Mouse (Mus musculus) stomach, embryonic 15.5 days (tissue): ENCODE data around the gene Sec14l3. TPM values are rescaled to one million over a fixed set of nuclear protein-coding genes. Genes with fewer than 3 reads are reported as not detected.
"Not testable (repeated sequence)": the region's sequence is repeated elsewhere in the genome, so short reads cannot be mapped to it uniquely, and the experiment has no call there.

Source experiments
- ATAC-seq: fragments of 200-750 bp; cut with Nextera tagmentation; 2 replicates; pipeline ENCODE4 v1.8.0; 2017; ENCODE audit warnings: low read depth, moderate number of reproducible peaks, moderate TSS enrichment; ENCODE audit not compliant: insufficient read depth, low FRiP score
- H3K27ac ChIP-seq: fragments of 300-500 bp; sonication (generic); 2 replicates; pipeline ENCODE4 v1.5.1; 2015; ENCODE audit warnings: mild to moderate bottlenecking, inconsistent platforms
- H3K27me3 ChIP-seq: fragments of 300-500 bp; sonication (generic); replicated peaks from 2 replicates; pipeline ENCODE4 v1.6.1; 2015; ENCODE audit warnings: inconsistent platforms
- H3K36me3 ChIP-seq: fragments of 300-500 bp; sonication (generic); 2 replicates; pipeline ENCODE4 v1.6.1; 2015; ENCODE audit warnings: inconsistent platforms
- H3K4me1 ChIP-seq: fragments of 300-500 bp; sonication (generic); 2 replicates; pipeline ENCODE4 v1.6.1; 2015; ENCODE audit warnings: inconsistent platforms
- H3K4me2 ChIP-seq: fragments of 300-500 bp; sonication (generic); 2 replicates; pipeline ENCODE4 v1.6.1; 2015; ENCODE audit warnings: mild to moderate bottlenecking, inconsistent platforms
- H3K4me3 ChIP-seq: fragments of 300-500 bp; sonication (generic); replicated peaks from 2 replicates; pipeline ENCODE4 v1.5.1; 2015; ENCODE audit warnings: inconsistent platforms
- H3K9ac ChIP-seq: fragments of 300-500 bp; sonication (generic); 2 replicates; pipeline ENCODE4 v1.6.1; 2015; ENCODE audit warnings: inconsistent platforms
- H3K9me3 ChIP-seq: fragments of 300-500 bp; sonication (generic); 2 replicates; pipeline ENCODE4 v1.6.1; 2016; ENCODE audit warnings: inconsistent platforms
- WGBS: fragments of 180-500 bp; shearing (Covaris S2); methylation state at CpG from one replicate; pipeline ENCODE4 v1.1.7; 2015; 5-methylcytosine and 5-hydroxymethylcytosine counted together
- polyA plus RNA-seq: library from polyadenylated mRNA; unstranded; fragments of >200 nt; fragmentation: Nextera tagmentation; extraction: Ambion mirVana; gene quantifications from 2 replicates; pipeline ENCODE4 v1.2.1, GENCODE M21; 2015

The Sec14l3 gene
- polyA plus RNA-seq, 1 experiment from 2014 or later = 0.18 TPM

DNA sequence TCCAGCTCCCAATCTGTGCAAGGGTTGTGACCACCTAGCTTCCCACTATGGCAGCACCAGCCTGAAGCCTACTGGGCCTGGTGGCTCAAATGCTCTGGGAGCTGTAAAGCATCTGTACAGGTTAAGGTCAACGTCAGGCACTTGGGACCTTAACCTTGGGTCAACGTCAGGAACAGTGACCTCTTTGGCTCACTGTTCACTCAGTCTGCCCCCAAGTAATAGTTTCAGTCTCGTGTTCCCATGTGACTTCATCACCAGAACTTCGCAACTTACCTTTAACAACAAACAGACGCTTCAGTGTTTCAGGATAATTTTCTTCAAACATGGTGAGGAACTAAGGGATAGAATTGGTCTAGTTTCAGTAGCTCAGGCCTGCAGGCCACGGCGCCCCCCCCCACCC is 44.0 kb downstream of the Sec14l3 start:
- Histone ChIP-seq H3K4me2 (no peak overlapping the region), H3K4me1 (no peaks in the 10 kb centered on the region), H3K36me3 (no peaks in the 10 kb centered on the region), H3K27ac (no peak overlapping the region), H3K27me3 (no peaks in the 10 kb centered on the region), H3K9ac (no peak overlapping the region), H3K4me3 (no peak overlapping the region), H3K9me3 (no peaks in the 10 kb centered on the region)
- ATAC-seq = no peak
- WGBS = 81% methylated on average over 7 of the region's 7 CpGs

DNA sequence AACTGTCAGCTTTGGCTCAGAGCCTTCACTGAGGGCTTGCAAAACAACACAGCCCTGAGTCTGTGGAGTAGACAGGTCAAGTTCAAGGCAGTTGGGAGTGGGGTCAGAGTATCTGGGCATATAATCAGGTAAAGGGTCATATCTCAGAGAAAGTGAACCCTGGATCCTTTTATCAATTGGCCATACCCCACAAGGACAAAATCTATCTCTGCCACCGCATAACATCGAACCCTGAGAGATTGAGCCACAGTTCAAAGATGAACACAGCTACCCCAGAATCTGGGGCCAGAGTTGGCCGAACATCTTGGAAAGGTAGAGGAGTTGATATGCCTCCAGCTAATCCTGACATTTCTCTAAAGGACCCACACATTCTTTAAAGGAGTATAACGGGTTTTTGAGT is 47.4 kb downstream of the Sec14l3 start:
- Histone ChIP-seq H3K9me3 (no peaks in the 10 kb centered on the region), H3K4me2 (no peak overlapping the region), H3K4me3 (no peak overlapping the region), H3K27ac (no peak overlapping the region), H3K36me3 (no peaks in the 10 kb centered on the region), H3K27me3 (no peaks in the 10 kb centered on the region), H3K9ac (no peak overlapping the region), H3K4me1 (no peaks in the 10 kb centered on the region)
- ATAC-seq = no peak
- 80% methylated on average over 4 of the region's 4 CpGs for WGBS

DNA sequence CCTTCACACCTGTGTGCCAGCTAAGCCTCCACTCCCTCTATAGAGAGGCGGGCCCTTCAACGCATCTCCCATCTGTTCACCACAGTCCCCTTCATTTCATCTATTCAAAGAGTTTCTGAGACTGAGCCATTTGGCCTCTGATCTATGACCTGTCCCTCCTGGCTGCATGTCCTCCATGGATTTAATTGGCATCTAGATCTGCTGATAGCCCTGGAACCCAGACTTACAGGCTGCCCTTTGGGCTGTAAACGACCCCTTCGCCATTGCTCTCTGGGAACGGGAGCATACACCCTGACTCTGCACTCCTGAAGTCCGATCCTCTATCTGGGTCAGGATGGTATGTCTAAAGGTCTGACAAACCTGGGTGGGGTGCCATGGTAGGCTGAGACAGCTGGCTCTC is 48.2 kb downstream of the Sec14l3 start:
- H3K9ac ChIP-seq = no peak overlapping the region
- 77% methylated on average over 6 of the region's 6 CpGs for WGBS
- 0 out of 2 replicates have a peak, but pooled peaks cover 3% of the 10 kb centered on the region for H3K27me3 ChIP-seq
- no peaks in the 10 kb centered on the region for H3K9me3 ChIP-seq
- ATAC-seq = no peak
- H3K4me3 ChIP-seq = no peak overlapping the region
- peaks cover 3% of the 10 kb centered on the region for H3K4me1 ChIP-seq
- H3K4me2 ChIP-seq = no peak overlapping the region
- H3K36me3 ChIP-seq = no peaks in the 10 kb centered on the region
- H3K27ac ChIP-seq = no peak overlapping the region

DNA sequence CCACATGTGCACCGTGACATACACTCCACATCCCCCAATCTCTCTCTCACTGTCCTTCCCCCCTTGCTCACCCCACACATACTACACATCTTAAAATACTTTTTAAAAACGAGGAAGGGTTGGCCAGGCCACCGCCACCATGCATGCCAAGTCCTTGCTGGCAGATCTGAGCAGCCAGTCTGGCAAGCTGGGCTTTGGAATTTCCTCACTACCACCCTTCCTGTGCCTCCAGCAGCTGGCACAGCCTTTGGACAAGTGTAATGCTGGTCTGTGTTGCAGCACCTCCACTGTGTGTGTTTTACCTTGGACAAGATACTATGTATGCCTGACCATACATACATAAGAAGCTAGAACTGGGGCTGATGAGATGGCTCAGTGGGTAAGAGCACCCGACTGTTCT is 48.9 kb downstream of the Sec14l3 start:
- no peak for ATAC-seq
- H3K9ac ChIP-seq = no peak overlapping the region
- peaks cover 9% of the 10 kb centered on the region for H3K4me1 ChIP-seq
- H3K9me3 ChIP-seq = no peaks in the 10 kb centered on the region
- WGBS = 79% methylated on average over 4 of the region's 4 CpGs
- H3K27me3 ChIP-seq = peaks cover 9% of the 10 kb centered on the region; the same call in 1 of the 2 replicates
- no peaks in the 10 kb centered on the region for H3K36me3 ChIP-seq
- no peak overlapping the region for H3K4me2 ChIP-seq
- no peak overlapping the region for H3K4me3 ChIP-seq
- H3K27ac ChIP-seq = no peak overlapping the region

DNA sequence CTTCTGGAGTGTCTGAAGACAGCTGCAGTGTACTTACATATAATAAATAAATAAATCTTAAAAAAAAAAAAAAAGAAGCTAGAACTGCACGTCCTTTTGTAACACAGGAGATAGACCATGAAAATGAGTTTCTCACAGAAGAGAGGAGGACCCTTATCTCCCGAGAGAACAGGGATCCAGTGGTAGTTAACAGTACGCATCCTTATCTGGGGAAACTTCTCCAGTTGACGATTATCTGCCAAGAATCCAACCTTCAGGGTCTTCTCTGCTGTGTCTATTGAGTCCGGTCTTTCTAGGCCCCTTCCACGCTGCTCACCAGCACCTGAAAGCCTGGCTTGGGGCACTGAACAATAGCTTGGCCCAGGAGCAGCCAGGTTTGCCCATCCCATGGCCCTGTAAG is 49.3 kb downstream of the Sec14l3 start:
- no peaks in the 10 kb centered on the region for H3K9me3 ChIP-seq
- H3K36me3 ChIP-seq = no peaks in the 10 kb centered on the region
- H3K4me2 ChIP-seq = no peak overlapping the region
- H3K4me1 ChIP-seq = peaks cover 13% of the 10 kb centered on the region
- H3K9ac ChIP-seq = no peak overlapping the region
- ATAC-seq = no peak
- no peak overlapping the region for H3K27ac ChIP-seq
- peaks cover 9% of the 10 kb centered on the region; the same call in 1 of the 2 replicates for H3K27me3 ChIP-seq
- H3K4me3 ChIP-seq = no peak overlapping the region
- WGBS = 75% methylated on average over 6 of the region's 6 CpGs

DNA sequence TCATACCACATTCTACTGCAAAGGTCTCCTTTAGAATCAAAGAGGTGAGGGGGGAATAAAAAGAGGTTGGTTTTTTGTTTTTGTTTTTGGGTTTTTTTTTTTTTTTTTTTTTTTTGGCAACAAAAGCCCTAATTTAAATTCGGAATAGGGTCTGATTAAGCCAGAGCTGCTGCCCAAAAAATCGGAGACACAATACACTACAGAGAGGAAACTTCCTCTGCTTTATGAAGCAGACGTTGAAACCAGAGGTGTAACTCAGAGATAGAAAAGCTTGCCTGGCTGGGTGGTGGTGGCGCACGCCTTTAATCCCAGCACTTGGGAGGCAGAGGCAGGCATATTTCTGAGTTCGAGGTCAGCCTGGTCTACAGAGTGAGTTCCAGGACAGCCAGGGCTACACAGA is 49.9 kb downstream of the Sec14l3 start:
- H3K27me3 ChIP-seq, ATAC-seq, H3K4me2 ChIP-seq, H3K36me3 ChIP-seq, H3K27ac ChIP-seq, H3K9ac ChIP-seq, H3K4me3 ChIP-seq, H3K9me3 ChIP-seq: not testable (repeated sequence)
- 72% methylated on average over 6 of the region's 6 CpGs for WGBS
- H3K4me1 ChIP-seq = peaks cover 14% of the 10 kb centered on the region

DNA sequence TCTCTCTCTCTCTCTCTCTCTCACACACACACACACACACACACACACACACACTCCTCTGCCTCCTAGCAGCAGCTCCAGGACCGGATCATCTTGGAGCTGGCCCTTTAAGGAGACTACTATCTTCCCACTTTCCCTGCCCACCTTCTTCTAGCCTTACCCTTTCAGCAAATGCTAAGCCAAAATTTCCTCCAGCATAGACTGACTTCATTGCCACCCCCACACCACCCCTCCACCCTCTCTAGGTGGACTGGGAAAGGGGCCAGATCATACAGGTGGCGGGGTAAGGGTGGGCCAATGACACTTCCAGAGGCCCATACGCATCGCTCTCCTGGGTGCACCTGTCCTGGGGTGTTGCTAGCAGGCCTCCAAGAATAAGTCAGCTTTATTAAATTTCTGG is 50.8 kb downstream of the Sec14l3 start:
- H3K4me2 ChIP-seq = no peak overlapping the region
- no peak overlapping the region for H3K4me3 ChIP-seq
- WGBS = 87% methylated on average over 4 of the region's 4 CpGs
- no peak overlapping the region for H3K27ac ChIP-seq
- peaks cover 14% of the 10 kb centered on the region for H3K27me3 ChIP-seq
- no peaks in the 10 kb centered on the region for H3K36me3 ChIP-seq
- no peak overlapping the region for H3K9ac ChIP-seq
- ATAC-seq = no peak
- H3K4me1 ChIP-seq = peaks cover 14% of the 10 kb centered on the region
- H3K9me3 ChIP-seq = no peaks in the 10 kb centered on the region

DNA sequence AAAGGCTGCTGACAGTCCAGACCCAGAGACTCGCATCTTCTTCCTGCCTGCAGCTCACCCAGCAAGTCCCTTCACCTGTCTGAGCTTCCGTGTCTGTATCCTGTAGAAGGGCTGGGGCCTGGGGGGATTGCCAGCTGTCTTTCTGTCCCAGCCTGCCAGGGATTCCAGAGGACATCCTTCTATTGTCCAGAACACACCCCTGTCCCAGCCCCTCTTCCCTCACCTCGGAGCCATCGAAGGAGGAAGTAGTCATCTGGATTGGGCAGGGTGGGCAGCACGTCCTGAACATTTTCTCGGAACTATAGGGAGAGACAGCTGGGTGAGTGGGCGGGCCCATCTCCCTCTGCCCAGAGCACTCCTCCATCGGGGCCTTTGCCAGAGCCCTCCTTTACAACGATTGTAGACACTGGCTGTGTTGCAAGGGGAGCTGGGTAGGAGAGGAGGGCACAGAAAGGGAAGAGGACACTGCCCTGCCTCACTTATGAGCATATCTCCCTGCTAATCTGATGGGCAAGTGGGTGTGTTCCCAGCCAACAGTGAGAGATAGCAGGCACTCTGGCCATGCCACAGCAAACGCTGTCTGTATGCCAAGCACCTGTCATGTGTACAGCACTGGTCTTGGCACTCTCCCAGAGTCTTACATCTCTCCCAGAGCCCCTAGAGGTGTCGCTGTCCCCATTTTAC is 52.0 kb downstream of the Sec14l3 start:
- no peak overlapping the region for H3K4me2 ChIP-seq
- ATAC-seq = peak; percentile 28; the same call in 1 of the 2 replicates
- H3K4me3 ChIP-seq = no peak overlapping the region
- peaks cover 14% of the 10 kb centered on the region for H3K27me3 ChIP-seq
- peaks cover 14% of the 10 kb centered on the region for H3K4me1 ChIP-seq
- no peak overlapping the region for H3K27ac ChIP-seq
- WGBS = 56% methylated on average over 11 of the region's 11 CpGs
- no peaks in the 10 kb centered on the region for H3K36me3 ChIP-seq
- no peaks in the 10 kb centered on the region for H3K9me3 ChIP-seq
- no peak overlapping the region for H3K9ac ChIP-seq

DNA sequence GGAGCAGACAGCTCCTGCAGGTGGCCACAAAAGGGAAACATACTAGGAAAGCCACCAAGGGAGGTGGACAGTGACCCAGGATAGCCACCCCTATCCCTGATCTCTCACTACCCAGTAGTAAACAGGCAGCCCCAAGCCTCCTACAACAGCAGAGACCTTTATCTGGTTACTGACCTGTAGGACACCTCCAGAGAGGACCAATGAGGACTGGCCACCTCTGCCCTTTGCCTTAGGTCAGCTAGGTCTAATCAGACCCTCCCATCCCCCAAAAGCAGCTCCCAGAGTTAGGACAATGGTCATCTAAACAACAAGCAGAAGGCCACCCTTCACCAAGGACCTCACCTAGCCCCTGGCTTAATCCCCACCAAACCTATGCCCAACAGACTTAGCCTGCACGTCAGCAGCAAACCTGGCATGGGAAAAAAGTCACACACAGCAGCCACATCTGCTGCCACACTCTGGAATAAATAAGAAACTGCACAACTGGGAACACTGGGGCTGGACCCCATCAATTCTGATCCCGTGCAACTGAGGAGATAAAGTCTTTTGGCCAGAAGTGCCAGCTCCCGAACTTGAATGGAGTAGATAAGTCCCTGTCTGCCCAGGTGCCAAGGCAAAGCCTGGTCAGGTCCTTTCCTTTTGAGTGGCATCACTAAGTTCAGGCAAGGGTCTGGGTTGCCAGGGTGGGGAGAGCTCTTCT is 52.9 kb downstream of the Sec14l3 start:
- no peak for ATAC-seq

DNA sequence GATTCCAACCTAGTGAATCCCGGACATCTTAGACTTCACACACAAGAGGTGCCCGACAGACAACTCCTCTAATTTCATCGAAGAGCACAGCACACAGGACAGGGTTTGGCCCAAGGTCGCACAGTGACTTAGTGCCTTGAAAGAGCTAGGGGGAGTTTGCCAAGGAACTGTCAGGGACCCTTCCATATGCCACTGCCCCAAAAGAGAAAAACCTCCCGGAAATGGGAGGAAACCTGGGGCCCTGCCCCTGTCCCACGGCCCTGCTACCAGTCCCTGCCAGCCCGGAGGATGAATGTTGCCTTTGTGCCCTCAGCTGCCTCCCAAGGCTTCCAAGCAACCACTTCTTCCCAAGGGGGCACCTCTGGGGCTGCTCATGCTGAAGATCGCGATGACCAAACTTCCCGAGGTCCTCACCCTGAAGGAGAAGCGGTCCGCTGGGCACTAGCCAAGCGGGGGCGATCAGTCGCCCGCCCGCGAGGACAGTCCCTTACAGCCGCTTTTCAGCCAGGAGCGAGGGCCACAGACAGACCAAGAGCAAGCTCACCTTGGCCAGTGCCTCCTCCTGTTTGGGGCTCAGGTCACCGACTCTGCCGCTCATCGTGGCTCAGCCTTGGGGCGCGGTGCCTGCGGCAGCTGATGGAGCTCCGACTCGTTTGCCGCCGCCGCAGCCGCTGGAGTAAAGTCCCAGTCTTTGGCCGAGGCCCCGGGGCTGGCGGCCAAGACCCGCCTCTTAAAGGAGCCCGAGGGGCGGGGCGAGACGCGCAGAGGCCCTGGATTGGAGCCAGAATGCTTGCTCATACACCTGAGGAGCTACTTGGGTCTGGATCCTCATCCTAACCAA is 53.7 kb downstream of the Sec14l3 start:
- Histone ChIP-seq H3K27me3 (peaks cover 14% of the 10 kb centered on the region), H3K9me3 (no peaks in the 10 kb centered on the region), H3K36me3 (no peaks in the 10 kb centered on the region), H3K4me2 (peak overlapping the region; percentile 97), H3K4me3 (peak overlapping the region; percentile 53), H3K27ac (no peak overlapping the region), H3K4me1 (peaks cover 14% of the 10 kb centered on the region), H3K9ac (peak overlapping the region; percentile 38; the same call in 1 of the 2 replicates)
- peak; percentile 49 for ATAC-seq
- 2% methylated on average over 41 of the region's 41 CpGs for WGBS

More for the DNA sequence above, 52.9 kb downstream of the Sec14l3 start:
- H3K9ac ChIP-seq = no peak overlapping the region
- peaks cover 14% of the 10 kb centered on the region for H3K27me3 ChIP-seq
- whole genome bisulfite sequencing = 24% methylated on average over 3 of the region's 3 CpGs
- no peaks in the 10 kb centered on the region for H3K9me3 ChIP-seq
- no peaks in the 10 kb centered on the region for H3K36me3 ChIP-seq
- no peak overlapping the region for H3K27ac ChIP-seq
- H3K4me3 ChIP-seq = peak overlapping the region; percentile 53
- H3K4me1 ChIP-seq = peaks cover 14% of the 10 kb centered on the region
- peak overlapping the region; percentile 97 for H3K4me2 ChIP-seq

DNA sequence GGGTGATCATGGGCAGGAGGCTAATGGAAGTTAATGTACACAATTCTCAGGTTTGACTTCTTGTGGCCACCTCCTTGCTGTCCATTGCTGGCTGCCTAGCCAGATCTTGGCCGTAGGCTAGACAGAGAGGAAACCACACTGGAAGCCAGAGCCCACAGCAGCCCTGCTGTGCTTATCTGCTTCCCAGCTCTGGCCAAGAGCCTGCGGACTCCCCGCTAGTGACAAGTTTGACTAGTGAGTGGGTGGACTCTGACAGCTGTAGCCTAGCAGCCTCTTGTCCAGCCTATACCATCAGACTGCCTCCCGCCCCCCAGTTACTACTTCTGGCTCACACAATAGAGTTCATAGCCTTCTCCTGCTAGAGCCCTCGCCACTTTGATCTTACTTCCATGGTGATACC is 55.0 kb downstream of the Sec14l3 start:
- H3K4me1 ChIP-seq = peaks cover 14% of the 10 kb centered on the region
- WGBS = 66% methylated on average over 5 of the region's 5 CpGs

DNA sequence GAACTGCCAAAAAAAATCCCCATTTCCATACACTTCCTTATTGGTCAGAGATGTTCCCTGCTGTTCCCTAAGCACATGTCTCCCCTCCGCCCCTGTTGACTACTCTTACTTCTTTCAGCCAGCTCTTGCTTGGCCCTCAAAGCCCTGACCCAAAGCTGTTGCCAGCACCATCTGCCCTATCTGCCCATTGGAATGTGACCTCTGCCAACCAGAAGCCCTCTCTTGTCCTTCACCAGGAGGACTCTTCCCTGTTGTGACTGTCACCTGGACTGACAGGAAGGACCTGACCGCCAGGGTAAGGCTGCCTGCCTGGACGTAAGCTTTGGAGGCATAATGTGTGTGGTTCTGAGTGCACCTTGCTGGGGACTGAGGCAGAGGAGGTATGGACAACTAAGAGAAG is 57.0 kb downstream of the Sec14l3 start:
- Histone ChIP-seq H3K27ac (no peak overlapping the region), H3K27me3 (peaks cover 14% of the 10 kb centered on the region), H3K4me1 (peaks cover 14% of the 10 kb centered on the region), H3K9ac (no peak overlapping the region), H3K4me3 (no peak overlapping the region), H3K36me3 (no peaks in the 10 kb centered on the region), H3K4me2 (no peak overlapping the region), H3K9me3 (no peaks in the 10 kb centered on the region)
- 73% methylated on average over 3 of the region's 3 CpGs for WGBS
- ATAC-seq = no peak

More for the DNA sequence above, 55.0 kb downstream of the Sec14l3 start:
- no peak overlapping the region for H3K4me2 ChIP-seq
- no peaks in the 10 kb centered on the region for H3K9me3 ChIP-seq
- no peaks in the 10 kb centered on the region for H3K36me3 ChIP-seq
- no peak overlapping the region for H3K4me3 ChIP-seq
- ATAC-seq = no peak
- H3K27me3 ChIP-seq = peaks cover 14% of the 10 kb centered on the region
- H3K27ac ChIP-seq = no peak overlapping the region
- no peak overlapping the region for H3K9ac ChIP-seq
